Mouse (Mus musculus): ENCODE data around the gene Atp10b. TPM values are rescaled to one million over a fixed set of nuclear protein-coding genes. Genes with fewer than 3 reads are reported as not detected.

The Atp10b gene
- polyA plus RNA-seq, 1 experiment from 2014 or later, result 0.28 TPM

Other genes with a start within 250 kb of the Atp10b start
- gene Gm9972, start 114.1 kb upstream of the Atp10b start, polyA plus RNA-seq (2014; fragmentation: Nextera tagmentation; extraction: Ambion mirVana), result not detected in 2 replicates